Mouse (Mus musculus) kidney, adult 2 months (tissue): Measurements from ENCODE around the gene Rnf214.

Experiments used
- CTCF ChIP-seq: fragments of 200-500 bp; conservative IDR thresholded peaks from 2 replicates; pipeline ENCODE4 v1.5.1; 2011; ENCODE audit warnings: low read depth, mild to moderate bottlenecking, control low read depth, low read length, moderate library complexity, mixed read lengths; ENCODE audit not compliant: insufficient read depth, insufficient read length
- POLR2A ChIP-seq: fragments of 200-500 bp; IDR thresholded peaks from one replicate; pipeline ENCODE4 v1.6.1; 2011; ENCODE audit warnings: low read depth, low read length, control low read depth

- TF ChIP-seq POLR2A (no peak), CTCF (no peak)
Observed at GRCm38 (mm10) chr9:45843007-45843406, 63.7 kb downstream of the Rnf214 start.
